Mouse (Mus musculus): ENCODE measurements around the gene Rhbdf2.
A peak's percentile ranks its signal among the peaks of the same experiment; 100 is the strongest.

GRCm38 (mm10) chr11:116615735-116616437 lies 10.9 kb downstream of the Rhbdf2 start:
- peak; percentile 37 for TF ChIP-seq CTCF (IDR thresholded peaks at IDR 0.05; ENCODE audit: low read depth)
- TF ChIP-seq EP300 (IDR thresholded peaks at IDR 0.05; ENCODE audit: low read depth), result peak; percentile 25; the same call in 1 of the 2 replicates
